Mouse (Mus musculus) 3T3-L1 (cell line): Measurements from ENCODE around the gene Rbm28.
A peak's percentile ranks its signal among the peaks of the same experiment; 100 is the strongest.

Source experiments
- DNase-seq: peaks from one replicate; pipeline ENCODE4 v3.0.0-alpha.2; 2015; ENCODE audit warnings: low read depth, low spot score

Rbm28 gene

DNA sequence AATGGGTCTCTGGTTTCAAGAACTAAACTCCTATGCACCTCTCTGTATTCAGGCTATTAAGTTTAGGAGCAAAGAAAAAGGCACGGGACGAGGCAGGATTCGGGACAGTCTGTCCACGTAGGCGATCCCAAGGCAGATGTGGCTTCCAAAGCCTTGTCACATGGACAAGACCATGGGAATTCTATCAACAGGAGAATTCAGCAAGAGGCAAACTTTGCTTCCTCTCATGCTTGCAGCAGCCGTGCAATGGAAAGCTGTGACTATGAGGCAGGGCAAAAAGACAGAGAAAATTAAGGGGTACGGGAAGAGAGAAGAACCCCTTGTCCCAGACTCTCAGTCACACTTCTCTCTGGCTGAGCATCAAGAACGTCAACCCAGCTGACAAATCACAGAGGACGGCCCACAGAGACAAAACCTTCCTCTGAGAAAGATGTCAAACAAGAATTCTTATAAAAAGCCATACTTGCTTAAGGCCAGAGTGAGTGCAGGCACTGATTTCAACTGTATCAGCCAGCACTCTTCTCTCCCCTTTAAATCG lies 82.9 kb downstream of the Rbm28 start:
- DNase-seq, result no peak

GRCm38 (mm10) chr6:29079291-29079690 lies 85.5 kb downstream of the Rbm28 start:
- DNase-seq, result no peak

- peak; percentile 17 for DNase-seq
These were observed 90.7 kb downstream of the Rbm28 start for GRCm38 (mm10) chr6:29074133-29074469.
